Mouse (Mus musculus) spleen, adult 2 months (tissue): ENCODE data around the gene Ptpro. TPM values are rescaled to one million over a fixed set of nuclear protein-coding genes. Genes with fewer than 3 reads are reported as not detected.

Experiments
- DNase-seq, 2 experiments: peaks; one replicate each; pipeline versions ENCODE4 v3.0.0 to v3.0.0-alpha.2; 2012 to 2021; ENCODE audit warnings: low spot score in 2 of 2, low read depth in 1 of 2
- H3K27ac ChIP-seq: fragments of 200-500 bp; 2 replicates; pipeline ENCODE4 v1.5.1; 2012; ENCODE audit warnings: low read length, inconsistent platforms; ENCODE audit not compliant: insufficient read depth
- H3K27me3 ChIP-seq: fragments of 200-500 bp; 2 replicates; pipeline ENCODE4 v1.6.1; 2012; ENCODE audit warnings: mild to moderate bottlenecking, moderate library complexity, low read length, inconsistent platforms; ENCODE audit not compliant: control insufficient read depth, insufficient read depth
- H3K36me3 ChIP-seq: fragments of 200-500 bp; 2 replicates; pipeline ENCODE4 v1.6.1; 2012; ENCODE audit warnings: mild to moderate bottlenecking, low read length, inconsistent platforms; ENCODE audit not compliant: control insufficient read depth, insufficient read depth
- H3K4me1 ChIP-seq: fragments of 200-500 bp; 2 replicates; pipeline ENCODE4 v1.6.1; 2011; ENCODE audit warnings: inconsistent platforms; ENCODE audit not compliant: control insufficient read depth, insufficient read depth, insufficient read length
- H3K4me3 ChIP-seq: fragments of 200-500 bp; 2 replicates; pipeline ENCODE4 v1.5.1; 2011; ENCODE audit warnings: mild to moderate bottlenecking, inconsistent platforms; ENCODE audit not compliant: insufficient read depth, insufficient read length; ENCODE audit errors: extremely low read depth
- CTCF ChIP-seq: fragments of 200-500 bp; IDR thresholded peaks from 2 replicates; pipeline ENCODE4 v1.5.1; 2011; ENCODE audit warnings: mild to moderate bottlenecking, inconsistent platforms; ENCODE audit not compliant: insufficient read depth, insufficient read length, insufficient replicate concordance; ENCODE audit errors: extremely low read depth
- POLR2A ChIP-seq: fragments of 200-500 bp; IDR thresholded peaks from 2 replicates; pipeline ENCODE4 v1.6.1; 2011; ENCODE audit warnings: low read depth, low read length, inconsistent platforms
- WGBS: fragments of 180-500 bp; shearing (Covaris S2); methylation state at CpG from one replicate; pipeline ENCODE4 v1.1.7; 2018; 5-methylcytosine and 5-hydroxymethylcytosine counted together
- polyA plus RNA-seq: library from polyadenylated mRNA; depleted of rRNA; stranded (reverse); fragments of >200 nt; gene quantifications from 2 replicates; pipeline ENCODE4 v1.2.3, GENCODE M21; 2012

Gene Ptpro
- polyA plus RNA-seq, 1 experiment, result 3.1 TPM

- Histone ChIP-seq H3K4me1 (no peaks in the 10 kb centered on the region), H3K36me3 (no peaks in the 10 kb centered on the region), H3K27me3 (no peaks in the 10 kb centered on the region), H3K4me3 (no peak overlapping the region), H3K27ac (no peak overlapping the region)
- DNase-seq, result no peak
- TF ChIP-seq CTCF, result no peak
- TF ChIP-seq POLR2A, result no peak
- WGBS, result 74% methylated on average over 5 of the region's 5 CpGs
Observed at GRCm38 (mm10) chr6:137343688-137344441, 91.7 kb downstream of the Ptpro start.

GRCm38 (mm10) chr6:137360166-137360565 is 108.0 kb downstream of the Ptpro start:
- 89% methylated on average over 7 of the region's 7 CpGs for WGBS
- H3K27me3 ChIP-seq, result no peaks in the 10 kb centered on the region
- no peaks in the 10 kb centered on the region for H3K4me1 ChIP-seq
- TF ChIP-seq CTCF (no peak), POLR2A (no peak)
- no peak overlapping the region for H3K4me3 ChIP-seq
- no peak for DNase-seq
- no peaks in the 10 kb centered on the region for H3K36me3 ChIP-seq
- no peak overlapping the region for H3K27ac ChIP-seq

GRCm38 (mm10) chr6:137362216-137362615 is 110.1 kb downstream of the Ptpro start:
- 87% methylated on average over 8 of the region's 8 CpGs for WGBS
- no peak overlapping the region for H3K4me3 ChIP-seq

GRCm38 (mm10) chr6:137364681-137365080 is 112.6 kb downstream of the Ptpro start:
- TF ChIP-seq CTCF, result no peak
- TF ChIP-seq POLR2A, result no peak
- no peaks in the 10 kb centered on the region for H3K4me1 ChIP-seq
- no peak overlapping the region for H3K27ac ChIP-seq
- no peaks in the 10 kb centered on the region for H3K27me3 ChIP-seq
- WGBS, result 85% methylated on average over 5 of the region's 5 CpGs
- H3K36me3 ChIP-seq, result no peaks in the 10 kb centered on the region
- no peak for DNase-seq
- no peak overlapping the region for H3K4me3 ChIP-seq

More at GRCm38 (mm10) chr6:137362216-137362615, 110.1 kb downstream of the Ptpro start:
- TF ChIP-seq POLR2A (no peak), CTCF (no peak)
- Histone ChIP-seq H3K4me1 (no peaks in the 10 kb centered on the region), H3K36me3 (no peaks in the 10 kb centered on the region), H3K27ac (no peak overlapping the region), H3K27me3 (no peaks in the 10 kb centered on the region)
- DNase-seq, result no peak

DNA sequence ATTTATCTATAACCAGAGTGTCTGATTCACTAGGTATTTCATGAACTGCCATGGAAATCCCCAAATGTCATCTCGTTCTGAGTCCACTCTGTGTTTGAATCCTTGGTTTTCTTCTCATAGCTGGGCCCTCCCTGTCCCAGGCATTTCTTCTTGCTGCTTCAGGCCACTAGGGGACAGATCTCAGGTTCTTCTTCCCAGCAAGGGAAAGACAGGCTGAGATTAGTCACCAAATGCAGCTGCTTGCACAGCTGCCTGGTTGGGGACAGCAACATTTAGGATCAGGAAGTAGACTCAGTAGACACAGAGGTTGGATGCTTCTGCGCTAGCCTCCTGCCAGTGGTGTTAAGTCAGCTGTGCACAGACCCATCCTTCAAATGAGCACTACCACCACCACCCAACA is 113.5 kb downstream of the Ptpro start:
- TF ChIP-seq CTCF (no peak), POLR2A (no peak)
- H3K27ac ChIP-seq, result no peak overlapping the region
- H3K4me1 ChIP-seq, result no peaks in the 10 kb centered on the region
- no peaks in the 10 kb centered on the region for H3K36me3 ChIP-seq
- H3K27me3 ChIP-seq, result no peaks in the 10 kb centered on the region
- no peak overlapping the region for H3K4me3 ChIP-seq
- DNase-seq, result no peak
- 81% methylated on average over 2 of the region's 2 CpGs for WGBS

DNA sequence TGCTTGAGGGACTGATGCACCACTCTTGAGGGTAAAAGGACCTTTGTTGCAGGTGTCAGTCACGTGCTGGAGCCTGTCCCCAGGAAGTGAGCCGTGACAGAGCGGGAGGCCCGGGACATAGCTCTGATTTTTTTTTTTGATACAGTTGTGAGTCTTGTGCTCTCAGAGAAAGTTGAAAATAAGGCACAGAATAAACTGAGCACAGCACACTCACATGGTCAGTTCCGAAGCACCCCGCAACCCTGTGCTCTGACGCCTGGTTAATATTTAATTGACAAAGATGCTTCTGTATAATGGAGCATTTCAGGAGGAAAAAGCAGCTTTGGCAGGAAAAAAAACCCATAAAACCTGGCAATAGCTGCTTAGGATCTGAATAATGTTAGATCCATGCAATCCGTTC is 118.6 kb downstream of the Ptpro start:
- no peak for DNase-seq
- Histone ChIP-seq H3K4me3 (no peak overlapping the region), H3K27me3 (no peaks in the 10 kb centered on the region), H3K27ac (no peak overlapping the region), H3K4me1 (no peaks in the 10 kb centered on the region), H3K36me3 (no peaks in the 10 kb centered on the region)
- WGBS, result 71% methylated on average over 8 of the region's 8 CpGs
- TF ChIP-seq CTCF (no peak), POLR2A (no peak)

GRCm38 (mm10) chr6:137371455-137371854 is 119.3 kb downstream of the Ptpro start:
- Histone ChIP-seq H3K36me3 (no peaks in the 10 kb centered on the region), H3K27me3 (no peaks in the 10 kb centered on the region), H3K4me3 (no peak overlapping the region), H3K27ac (no peak overlapping the region), H3K4me1 (no peaks in the 10 kb centered on the region)
- 71% methylated on average over 6 of the region's 6 CpGs for WGBS
- TF ChIP-seq CTCF (no peak), POLR2A (no peak)
- no peak for DNase-seq

GRCm38 (mm10) chr6:137373920-137374319 is 121.8 kb downstream of the Ptpro start:
- no peaks in the 10 kb centered on the region for H3K27me3 ChIP-seq
- H3K36me3 ChIP-seq, result no peaks in the 10 kb centered on the region
- 40% methylated on average over 6 of the region's 6 CpGs for WGBS
- H3K27ac ChIP-seq, result no peak overlapping the region
- H3K4me3 ChIP-seq, result no peak overlapping the region
- no peaks in the 10 kb centered on the region for H3K4me1 ChIP-seq
- TF ChIP-seq CTCF (no peak), POLR2A (no peak)
- DNase-seq, result no peak
